Mouse (Mus musculus): ENCODE measurements at regions not wholly inside any gene's neighbourhood (a gene's known extent, or its start where the extent isn't known, plus 50 kb on each side); places are given as distances from the start of the nearest gene placed in this dataset.

GRCm38 (mm10) chr15:67983253-67983652 is 1482.5 kb upstream of the Lrrc6 start:
- no peak for DNase-seq
- H3K27ac ChIP-seq (ENCODE audit: insufficient read depth, low read depth, low read length): no peak overlapping the region

GRCm38 (mm10) chr15:67981876-67982275 is 1481.2 kb upstream of the Lrrc6 start:
- no peaks in the 10 kb centered on the region for H3K36me3 ChIP-seq (ENCODE audit: control insufficient read depth, insufficient read depth, low read length)
- 82% methylated on average over 3 of the region's 3 CpGs for WGBS
- H3K27ac ChIP-seq (ENCODE audit: insufficient read depth, low read depth, low read length): no peak overlapping the region
- no peak overlapping the region for H3K4me3 ChIP-seq (ENCODE audit: insufficient read depth, low read depth, low read length)
- no peaks in the 10 kb centered on the region for H3K4me1 ChIP-seq (ENCODE audit: control insufficient read depth, insufficient read depth, low read length)
- no peaks in the 10 kb centered on the region for H3K27me3 ChIP-seq (replicated peaks; ENCODE audit: control insufficient read depth, insufficient read depth, low read length)
- no peak for TF ChIP-seq CTCF (conservative IDR thresholded peaks at IDR 0.05; ENCODE audit: insufficient read depth, insufficient read length, low read depth, low read length)
- TF ChIP-seq POLR2A (IDR thresholded peaks at IDR 0.05; ENCODE audit: low read depth, low read length): no peak
- DNase-seq: no peak

More at GRCm38 (mm10) chr15:67983253-67983652, 1482.5 kb upstream of the Lrrc6 start:
- no peak for TF ChIP-seq POLR2A (IDR thresholded peaks at IDR 0.05; ENCODE audit: low read depth, low read length)
- TF ChIP-seq CTCF (conservative IDR thresholded peaks at IDR 0.05; ENCODE audit: insufficient read depth, insufficient read length, low read depth, low read length): 0 out of 2 replicates have a peak, but pooled peaks have one; percentile 13
- 32% methylated on average over 1 of the region's 1 CpGs for WGBS
- Histone ChIP-seq H3K27me3 (replicated peaks; ENCODE audit: control insufficient read depth, insufficient read depth, low read length) (no peaks in the 10 kb centered on the region), H3K36me3 (ENCODE audit: control insufficient read depth, insufficient read depth, low read length) (no peaks in the 10 kb centered on the region), H3K4me1 (ENCODE audit: control insufficient read depth, insufficient read depth, low read length) (no peaks in the 10 kb centered on the region), H3K4me3 (ENCODE audit: insufficient read depth, low read depth, low read length) (no peak overlapping the region)

- Histone ChIP-seq H3K4me1 (ENCODE audit: control insufficient read depth, insufficient read depth, low read length) (no peaks in the 10 kb centered on the region), H3K27me3 (replicated peaks; ENCODE audit: control insufficient read depth, insufficient read depth, low read length) (no peaks in the 10 kb centered on the region), H3K36me3 (ENCODE audit: control insufficient read depth, insufficient read depth, low read length) (no peaks in the 10 kb centered on the region), H3K4me3 (ENCODE audit: insufficient read depth, low read depth, low read length) (no peak overlapping the region), H3K27ac (ENCODE audit: insufficient read depth, low read depth, low read length) (no peak overlapping the region)
- TF ChIP-seq CTCF (conservative IDR thresholded peaks at IDR 0.05; ENCODE audit: insufficient read depth, insufficient read length, low read depth, low read length) (no peak), POLR2A (IDR thresholded peaks at IDR 0.05; ENCODE audit: low read depth, low read length) (no peak)
- DNase-seq: no peak
- WGBS: 46% methylated on average over 3 of the region's 3 CpGs
Measured at GRCm38 (mm10) chr15:67979451-67979850, 1478.7 kb upstream of the Lrrc6 start.

GRCm38 (mm10) chr15:67977210-67977609 is 1476.5 kb upstream of the Lrrc6 start:
- H3K27me3 ChIP-seq (replicated peaks; ENCODE audit: control insufficient read depth, insufficient read depth, low read length): no peaks in the 10 kb centered on the region
- no peaks in the 10 kb centered on the region for H3K4me1 ChIP-seq (ENCODE audit: control insufficient read depth, insufficient read depth, low read length)
- TF ChIP-seq CTCF (conservative IDR thresholded peaks at IDR 0.05; ENCODE audit: insufficient read depth, insufficient read length, low read depth, low read length) (no peak), POLR2A (IDR thresholded peaks at IDR 0.05; ENCODE audit: low read depth, low read length) (no peak)
- H3K27ac ChIP-seq (ENCODE audit: insufficient read depth, low read depth, low read length): no peak overlapping the region
- H3K4me3 ChIP-seq (ENCODE audit: insufficient read depth, low read depth, low read length): no peak overlapping the region
- 92% methylated on average over 2 of the region's 2 CpGs for WGBS
- no peak for DNase-seq
- H3K36me3 ChIP-seq (ENCODE audit: control insufficient read depth, insufficient read depth, low read length): no peaks in the 10 kb centered on the region

GRCm38 (mm10) chr15:67971998-67972397 is 1471.3 kb upstream of the Lrrc6 start:
- no peaks in the 10 kb centered on the region for H3K36me3 ChIP-seq (ENCODE audit: control insufficient read depth, insufficient read depth, low read length)
- no peak for TF ChIP-seq POLR2A (IDR thresholded peaks at IDR 0.05; ENCODE audit: low read depth, low read length)
- TF ChIP-seq CTCF (conservative IDR thresholded peaks at IDR 0.05; ENCODE audit: insufficient read depth, insufficient read length, low read depth, low read length): no peak
- H3K4me3 ChIP-seq (ENCODE audit: insufficient read depth, low read depth, low read length): no peak overlapping the region
- no peaks in the 10 kb centered on the region for H3K4me1 ChIP-seq (ENCODE audit: control insufficient read depth, insufficient read depth, low read length)
- WGBS: 23% methylated on average over 3 of the region's 3 CpGs
- no peaks in the 10 kb centered on the region for H3K27me3 ChIP-seq (replicated peaks; ENCODE audit: control insufficient read depth, insufficient read depth, low read length)
- DNase-seq: no peak
- H3K27ac ChIP-seq (ENCODE audit: insufficient read depth, low read depth, low read length): no peak overlapping the region

GRCm38 (mm10) chr15:67954216-67954615 is 1453.5 kb upstream of the Lrrc6 start:
- Histone ChIP-seq H3K27ac (ENCODE audit: insufficient read depth, low read depth, low read length) (no peak overlapping the region), H3K27me3 (replicated peaks; ENCODE audit: control insufficient read depth, insufficient read depth, low read length) (no peaks in the 10 kb centered on the region), H3K4me1 (ENCODE audit: control insufficient read depth, insufficient read depth, low read length) (no peaks in the 10 kb centered on the region), H3K36me3 (ENCODE audit: control insufficient read depth, insufficient read depth, low read length) (no peaks in the 10 kb centered on the region), H3K4me3 (ENCODE audit: insufficient read depth, low read depth, low read length) (no peak overlapping the region)
- 55% methylated on average over 2 of the region's 2 CpGs for WGBS
- no peak for DNase-seq
- TF ChIP-seq CTCF (conservative IDR thresholded peaks at IDR 0.05; ENCODE audit: insufficient read depth, insufficient read length, low read depth, low read length) (no peak), POLR2A (IDR thresholded peaks at IDR 0.05; ENCODE audit: low read depth, low read length) (no peak)

- H3K27me3 ChIP-seq (replicated peaks; ENCODE audit: control insufficient read depth, insufficient read depth, low read length): no peaks in the 10 kb centered on the region
- TF ChIP-seq POLR2A (IDR thresholded peaks at IDR 0.05; ENCODE audit: low read depth, low read length): no peak
- TF ChIP-seq CTCF (conservative IDR thresholded peaks at IDR 0.05; ENCODE audit: insufficient read depth, insufficient read length, low read depth, low read length): no peak
- H3K4me1 ChIP-seq (ENCODE audit: control insufficient read depth, insufficient read depth, low read length): no peaks in the 10 kb centered on the region
- 78% methylated on average over 6 of the region's 6 CpGs for WGBS
- DNase-seq: no peak
- H3K36me3 ChIP-seq (ENCODE audit: control insufficient read depth, insufficient read depth, low read length): no peaks in the 10 kb centered on the region
- no peak overlapping the region for H3K4me3 ChIP-seq (ENCODE audit: insufficient read depth, low read depth, low read length)
- H3K27ac ChIP-seq (ENCODE audit: insufficient read depth, low read depth, low read length): no peak overlapping the region
Measured at GRCm38 (mm10) chr15:67950281-67951040, 1449.8 kb upstream of the Lrrc6 start.
